Mouse (Mus musculus): ENCODE results near the gene Rbfox2.

DNA sequence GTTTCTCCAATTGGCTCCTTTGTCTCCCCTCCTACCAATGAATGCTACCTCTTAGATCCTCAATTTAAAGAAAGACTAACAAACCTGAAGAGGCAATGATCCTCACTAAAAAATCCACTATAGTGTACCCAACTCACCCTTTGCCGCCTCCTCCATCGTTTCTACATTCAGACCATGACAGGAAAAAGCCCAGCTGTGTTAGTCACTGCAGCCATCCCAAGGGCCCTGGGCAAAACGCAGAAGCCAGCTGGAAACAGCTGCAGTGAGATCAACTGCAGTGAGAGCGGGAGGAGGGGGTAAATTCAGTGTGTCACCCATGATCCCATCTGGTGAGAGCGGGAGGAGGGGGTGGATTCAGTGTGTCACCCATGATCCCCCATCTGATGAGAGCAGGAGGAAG is 28.0 kb downstream of the Rbfox2 start:
- no peak for TF ChIP-seq POLR2A (IDR thresholded peaks at IDR 0.05; ENCODE audit: low read depth, low read length)
- no peak for TF ChIP-seq CTCF (conservative IDR thresholded peaks at IDR 0.05; ENCODE audit: insufficient read depth, insufficient read length, low read depth, low read length)
